Mouse (Mus musculus): ENCODE measurements around the gene Ccdc60. TPM values are rescaled to one million over a fixed set of nuclear protein-coding genes. Genes with fewer than 3 reads are reported as not detected.

Ccdc60 gene
- total and polyA plus RNA-seq, 3 experiments, result not detected

DNA sequence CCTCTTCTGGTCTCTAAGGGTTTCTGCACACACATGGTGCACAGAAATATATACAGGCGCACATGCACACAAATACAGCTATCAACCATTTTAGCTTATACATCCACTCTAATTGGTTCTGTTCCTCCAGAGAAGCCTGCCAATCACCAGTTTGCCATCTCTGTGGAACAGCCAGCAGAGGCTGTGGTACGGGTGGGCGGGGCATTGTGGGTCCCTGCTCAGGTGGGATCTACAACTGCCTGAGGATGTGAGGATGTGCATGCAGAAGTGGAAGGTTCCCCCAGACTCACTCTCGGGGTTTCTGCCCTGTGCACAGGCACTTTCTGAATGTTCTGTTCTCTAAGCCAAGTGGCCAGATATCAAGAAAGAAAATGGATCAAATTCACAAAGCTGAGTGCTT, 10.8 kb downstream of the Ccdc60 start:
- Histone ChIP-seq H3K27ac (ENCODE audit: control insufficient read depth, low read depth, low read length) (no peak overlapping the region), H3K79me2 (ENCODE audit: control insufficient read depth, insufficient read depth, low read length, poor library complexity) (no peaks in the 10 kb centered on the region), H3K4me3 (ENCODE audit: control insufficient read depth in 1 of 2, insufficient read depth in 1 of 2, low read depth in 2 of 2, low read length in 2 of 2) (no peak overlapping the region), H3K9ac (ENCODE audit: control insufficient read depth, low read depth, low read length, poor library complexity, severe bottlenecking) (no peak overlapping the region), H3K9me3 (replicated peaks; ENCODE audit: insufficient read depth, low read length) (no peaks in the 10 kb centered on the region), H3K4me1 (ENCODE audit: control insufficient read depth in 1 of 2, insufficient read depth in 2 of 2, low read length in 2 of 2) (no peaks in the 10 kb centered on the region), H3K36me3 (ENCODE audit: control insufficient read depth in 1 of 2, insufficient read depth in 2 of 2, low read length in 2 of 2) (no peaks in the 10 kb centered on the region), H3K27me3 (ENCODE audit: control insufficient read depth in 1 of 2, insufficient read depth in 2 of 2, low read length in 2 of 2) (no peaks in the 10 kb centered on the region)
- TF ChIP-seq ETS1 (IDR thresholded peaks at IDR 0.05; ENCODE audit: low read depth, low read length), result no peak
- no peak for TF ChIP-seq MXI1 (IDR thresholded peaks at IDR 0.05; ENCODE audit: low read depth, low read length)
- no peak for TF ChIP-seq MAX (IDR thresholded peaks at IDR 0.05; ENCODE audit: low read length)
- no peak for TF ChIP-seq SIN3A (IDR thresholded peaks at IDR 0.05; ENCODE audit: low read length)
- TF ChIP-seq POLR2A (IDR thresholded peaks at IDR 0.05; ENCODE audit: control insufficient read depth in 1 of 2, insufficient read depth in 1 of 2, low read depth in 1 of 2, low read length in 2 of 2, poor library complexity in 1 of 2), result no peak
- no peak for TF ChIP-seq GATA1 (IDR thresholded peaks at IDR 0.05; ENCODE audit: low read depth, low read length)
- TF ChIP-seq MYB (IDR thresholded peaks at IDR 0.05; ENCODE audit: low read depth, low read length), result no peak
- no peak for DNase-seq (ENCODE audit: low read depth, low spot score)

DNA sequence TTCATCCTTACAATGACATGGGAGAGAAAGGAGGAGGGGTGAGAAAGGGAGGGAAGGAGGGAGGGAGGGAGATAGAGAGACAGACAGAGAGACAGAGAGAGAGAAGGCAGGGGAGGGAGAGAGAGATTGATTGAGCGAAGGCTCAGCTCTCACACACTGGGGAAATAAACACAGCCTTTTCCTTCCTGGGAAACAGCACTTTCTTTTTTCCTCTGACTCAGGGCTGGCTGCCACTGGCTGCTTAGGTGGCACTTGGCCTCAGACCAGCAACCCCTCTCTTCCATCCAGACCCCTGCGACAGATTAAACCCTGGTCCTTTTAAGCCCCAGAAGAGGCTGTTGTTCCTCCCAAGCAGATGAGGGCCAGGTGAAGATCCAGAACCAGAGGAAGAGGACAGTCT, 14.0 kb downstream of the Ccdc60 start:
- Histone ChIP-seq H3K36me3 (ENCODE audit: control insufficient read depth in 1 of 2, insufficient read depth in 2 of 2, low read length in 2 of 2) (no peaks in the 10 kb centered on the region), H3K27ac (ENCODE audit: control insufficient read depth, low read depth, low read length) (no peak overlapping the region), H3K79me2 (ENCODE audit: control insufficient read depth, insufficient read depth, low read length, poor library complexity) (no peaks in the 10 kb centered on the region), H3K4me3 (ENCODE audit: control insufficient read depth in 1 of 2, insufficient read depth in 1 of 2, low read depth in 2 of 2, low read length in 2 of 2) (no peak overlapping the region), H3K9ac (ENCODE audit: control insufficient read depth, low read depth, low read length, poor library complexity, severe bottlenecking) (no peak overlapping the region), H3K9me3 (replicated peaks; ENCODE audit: insufficient read depth, low read length) (no peaks in the 10 kb centered on the region), H3K4me1 (ENCODE audit: control insufficient read depth in 1 of 2, insufficient read depth in 2 of 2, low read length in 2 of 2) (no peaks in the 10 kb centered on the region), H3K27me3 (ENCODE audit: control insufficient read depth in 1 of 2, insufficient read depth in 2 of 2, low read length in 2 of 2) (no peaks in the 10 kb centered on the region)
- TF ChIP-seq RCOR1 (IDR thresholded peaks at IDR 0.05; ENCODE audit: low read depth, low read length) (no peak), POLR2AphosphoS5 (IDR thresholded peaks at IDR 0.05; ENCODE audit: borderline replicate concordance, low read depth, low read length) (no peak), JUND (IDR thresholded peaks at IDR 0.05; ENCODE audit: low read depth, low read length) (no peak), USF1 (IDR thresholded peaks at IDR 0.05; ENCODE audit: low read depth, low read length) (no peak), RAD21 (IDR thresholded peaks at IDR 0.05; ENCODE audit: low read depth, low read length) (no peak), TBP (IDR thresholded peaks at IDR 0.05; ENCODE audit: low read depth, low read length) (no peak), KAT2A (conservative IDR thresholded peaks at IDR 0.05; ENCODE audit: low read depth, low read length) (no peak), TAL1 (IDR thresholded peaks at IDR 0.05; ENCODE audit: low read length) (no peak), UBTF (IDR thresholded peaks at IDR 0.05; ENCODE audit: borderline replicate concordance, insufficient read depth, low read depth, low read length) (no peak), CHD1 (IDR thresholded peaks at IDR 0.05; ENCODE audit: low read depth, low read length) (no peak), MYB (IDR thresholded peaks at IDR 0.05; ENCODE audit: low read depth, low read length) (no peak), MAZ (IDR thresholded peaks at IDR 0.05; ENCODE audit: low read depth, low read length) (no peak), GATA1 (IDR thresholded peaks at IDR 0.05; ENCODE audit: low read depth, low read length) (no peak), MEF2A (IDR thresholded peaks at IDR 0.05; ENCODE audit: extremely low read depth, insufficient replicate concordance, low read depth, low read length, poor library complexity, severe bottlenecking) (no peak), NELFE (IDR thresholded peaks at IDR 0.05; ENCODE audit: low read depth, low read length) (no peak), POLR2A (IDR thresholded peaks at IDR 0.05; ENCODE audit: control insufficient read depth in 1 of 2, insufficient read depth in 1 of 2, low read depth in 1 of 2, low read length in 2 of 2, poor library complexity in 1 of 2) (no peak)
- no peak for DNase-seq (ENCODE audit: low read depth, low spot score)

Data from MEL (cell line).